Mouse (Mus musculus): Measurements from ENCODE around the gene Olfr20. TPM values are rescaled to one million over a fixed set of nuclear protein-coding genes. Genes with fewer than 3 reads are reported as not detected.
"Not testable (repeated sequence)": the region's sequence is repeated elsewhere in the genome, so short reads cannot be mapped to it uniquely, and the experiment has no call there.

Gene Olfr20
- not detected in 2 replicates for polyA plus RNA-seq (2015; fragmentation: Nextera tagmentation; extraction: Ambion mirVana)

GRCm38 (mm10) chr11:73350483-73350882 lies at the start of gene Olfr20:
Olfr20 (plus strand) TSS chr11:73350783.
- no peak within 1 kb of the TSS for H3K4me2 ChIP-seq
- no peaks in the 10 kb centered on the region for H3K4me1 ChIP-seq (replicated peaks)
- H3K4me3 ChIP-seq, result no peak within 1 kb of the TSS
- ATAC-seq (ENCODE audit: low FRiP score), result no peak
- no peak within 1 kb of the TSS for H3K9ac ChIP-seq
- no peak within 1 kb of the TSS for H3K27ac ChIP-seq
- no peaks in the 10 kb centered on the region for H3K27me3 ChIP-seq
- H3K36me3 ChIP-seq, result no peaks in the 10 kb centered on the region
- WGBS, result 49% methylated on average over 3 of the region's 3 CpGs
- no peaks in the 10 kb centered on the region for H3K9me3 ChIP-seq

GRCm38 (mm10) chr11:73303123-73303522 lies 47.5 kb upstream of the Olfr20 start:
- H3K27me3 ChIP-seq, result no peaks in the 10 kb centered on the region
- no peak overlapping the region for H3K9ac ChIP-seq
- WGBS, result 25% methylated on average over 2 of the region's 2 CpGs
- H3K9me3 ChIP-seq, result no peaks in the 10 kb centered on the region
- no peak overlapping the region for H3K4me2 ChIP-seq
- H3K4me3 ChIP-seq, result no peak overlapping the region
- H3K4me1 ChIP-seq (replicated peaks), result no peaks in the 10 kb centered on the region
- H3K36me3 ChIP-seq, result no peaks in the 10 kb centered on the region
- H3K27ac ChIP-seq, result no peak overlapping the region
- no peak for ATAC-seq (ENCODE audit: low FRiP score)

- 50% methylated on average over 3 of the region's 3 CpGs for WGBS
- ATAC-seq (ENCODE audit: low FRiP score), result no peak
These were observed 34.6 kb upstream of the Olfr20 start for GRCm38 (mm10) chr11:73315961-73316360.

GRCm38 (mm10) chr11:73318581-73318980 lies 32.0 kb upstream of the Olfr20 start:
- H3K36me3 ChIP-seq; H3K4me1 ChIP-seq (replicated peaks); H3K9ac ChIP-seq; H3K27me3 ChIP-seq; ATAC-seq (ENCODE audit: low FRiP score); H3K4me3 ChIP-seq; H3K4me2 ChIP-seq; H3K27ac ChIP-seq; H3K9me3 ChIP-seq: not testable (repeated sequence)
- WGBS, result 85% methylated on average over 2 of the region's 2 CpGs

More at GRCm38 (mm10) chr11:73315961-73316360, 34.6 kb upstream of the Olfr20 start:
- Histone ChIP-seq H3K27ac (no peak overlapping the region), H3K9ac (no peak overlapping the region), H3K4me3 (no peak overlapping the region), H3K4me1 (replicated peaks) (no peaks in the 10 kb centered on the region), H3K9me3 (no peaks in the 10 kb centered on the region), H3K36me3 (no peaks in the 10 kb centered on the region), H3K27me3 (no peaks in the 10 kb centered on the region), H3K4me2 (no peak overlapping the region)

GRCm38 (mm10) chr11:73321064-73321463 lies 29.5 kb upstream of the Olfr20 start:
- not testable (repeated sequence) for H3K4me3 ChIP-seq; H3K4me1 ChIP-seq (replicated peaks); H3K36me3 ChIP-seq; H3K4me2 ChIP-seq; H3K27ac ChIP-seq; H3K9ac ChIP-seq; H3K27me3 ChIP-seq; ATAC-seq (ENCODE audit: low FRiP score); H3K9me3 ChIP-seq
- 92% methylated on average over 13 of the region's 13 CpGs for WGBS

GRCm38 (mm10) chr11:73323906-73324830 lies 26.4 kb upstream of the Olfr20 start:
- Histone ChIP-seq H3K9ac (no peak overlapping the region), H3K4me1 (replicated peaks) (no peaks in the 10 kb centered on the region), H3K9me3 (no peaks in the 10 kb centered on the region), H3K4me3 (no peak overlapping the region), H3K27ac (no peak overlapping the region), H3K36me3 (no peaks in the 10 kb centered on the region), H3K4me2 (no peak overlapping the region), H3K27me3 (no peaks in the 10 kb centered on the region)
- 78% methylated on average over 9 of the region's 9 CpGs for WGBS
- no peak for ATAC-seq (ENCODE audit: low FRiP score)

- ATAC-seq (ENCODE audit: low FRiP score), result no peak
- H3K4me2 ChIP-seq, result no peak overlapping the region
These were observed 24.1 kb upstream of the Olfr20 start for GRCm38 (mm10) chr11:73326485-73326886.

GRCm38 (mm10) chr11:73327361-73327760 lies 23.2 kb upstream of the Olfr20 start:
- H3K27ac ChIP-seq, result no peak overlapping the region
- H3K4me1 ChIP-seq (replicated peaks), result no peaks in the 10 kb centered on the region
- H3K9me3 ChIP-seq, result no peaks in the 10 kb centered on the region
- H3K4me3 ChIP-seq, result no peak overlapping the region
- ATAC-seq (ENCODE audit: low FRiP score), result 0 out of 2 replicates have a peak, but pooled peaks have one; percentile 5
- H3K9ac ChIP-seq, result no peak overlapping the region
- WGBS, result 74% methylated on average over 4 of the region's 4 CpGs
- H3K36me3 ChIP-seq, result no peaks in the 10 kb centered on the region
- H3K27me3 ChIP-seq, result no peaks in the 10 kb centered on the region
- H3K4me2 ChIP-seq, result no peak overlapping the region

More at GRCm38 (mm10) chr11:73326485-73326886, 24.1 kb upstream of the Olfr20 start:
- H3K27ac ChIP-seq, result no peak overlapping the region; the same call in 1 of the 2 replicates
- H3K9me3 ChIP-seq, result no peaks in the 10 kb centered on the region
- no peaks in the 10 kb centered on the region for H3K4me1 ChIP-seq (replicated peaks)
- no peaks in the 10 kb centered on the region for H3K27me3 ChIP-seq
- no peaks in the 10 kb centered on the region for H3K36me3 ChIP-seq
- H3K9ac ChIP-seq, result no peak overlapping the region
- 60% methylated on average over 12 of the region's 12 CpGs for WGBS
- H3K4me3 ChIP-seq, result no peak overlapping the region

- H3K9ac ChIP-seq, result no peak within 1 kb of the TSS
- no peaks in the 10 kb centered on the region for H3K4me1 ChIP-seq (replicated peaks)
- 85% methylated on average over 27 of the region's 27 CpGs for WGBS
- no peak within 1 kb of the TSS for H3K4me2 ChIP-seq
- no peak for ATAC-seq (ENCODE audit: low FRiP score)
- H3K27me3 ChIP-seq, result no peaks in the 10 kb centered on the region
- no peaks in the 10 kb centered on the region for H3K9me3 ChIP-seq
- H3K36me3 ChIP-seq, result no peaks in the 10 kb centered on the region
- H3K27ac ChIP-seq, result no peak within 1 kb of the TSS
- no peak within 1 kb of the TSS for H3K4me3 ChIP-seq
These were observed 21.1 kb upstream of the Olfr20 start, which contains the start of the genes Aspa, Gm49340 and Spata22 for GRCm38 (mm10) chr11:73329442-73329841. Aspa (minus strand) TSS chr11:73329596. Gm49340 (plus strand) TSS chr11:73329741. Spata22 (plus strand) TSS chr11:73329741.

GRCm38 (mm10) chr11:73333357-73333756 lies 17.2 kb upstream of the Olfr20 start:
- no peak for ATAC-seq (ENCODE audit: low FRiP score)
- WGBS, result 68% methylated on average over 2 of the region's 2 CpGs
- no peak overlapping the region for H3K27ac ChIP-seq
- H3K27me3 ChIP-seq, result no peaks in the 10 kb centered on the region
- no peaks in the 10 kb centered on the region for H3K9me3 ChIP-seq
- no peak overlapping the region for H3K9ac ChIP-seq
- no peak overlapping the region for H3K4me3 ChIP-seq
- H3K4me1 ChIP-seq (replicated peaks), result no peaks in the 10 kb centered on the region
- no peak overlapping the region for H3K4me2 ChIP-seq
- no peaks in the 10 kb centered on the region for H3K36me3 ChIP-seq

- Histone ChIP-seq H3K9ac (no peak overlapping the region), H3K27ac (no peak overlapping the region), H3K9me3 (no peaks in the 10 kb centered on the region), H3K27me3 (no peaks in the 10 kb centered on the region), H3K4me1 (replicated peaks) (no peaks in the 10 kb centered on the region), H3K4me3 (no peak overlapping the region), H3K36me3 (no peaks in the 10 kb centered on the region), H3K4me2 (no peak overlapping the region)
- no peak for ATAC-seq (ENCODE audit: low FRiP score)
- 73% methylated on average over 4 of the region's 4 CpGs for WGBS
These were observed 13.7 kb upstream of the Olfr20 start for GRCm38 (mm10) chr11:73336919-73337318.

- Histone ChIP-seq H3K9ac (no peak within 1 kb of the TSS), H3K9me3 (0 out of 2 replicates have a peak, but pooled peaks cover 2% of the 10 kb centered on the region), H3K27ac (no peak within 1 kb of the TSS), H3K36me3 (no peaks in the 10 kb centered on the region), H3K4me3 (no peak within 1 kb of the TSS), H3K27me3 (no peaks in the 10 kb centered on the region), H3K4me1 (replicated peaks) (no peaks in the 10 kb centered on the region), H3K4me2 (no peak within 1 kb of the TSS)
- WGBS, result 93% methylated on average over 2 of the region's 2 CpGs
- ATAC-seq (ENCODE audit: low FRiP score), result no peak
These were observed 20.4 kb downstream of the Olfr20 start, which contains the start of gene Olfr376 for GRCm38 (mm10) chr11:73370946-73371345. Olfr376 (plus strand) TSS chr11:73371246.
